Mouse (Mus musculus) CH12.LX (cell line): ENCODE data around the gene Fbxw11. TPM values are rescaled to one million over a fixed set of nuclear protein-coding genes. Genes with fewer than 3 reads are reported as not detected.

Source experiments
- DNase-seq: peaks from one replicate; pipeline ENCODE4 v3.0.0-alpha.2; 2013; ENCODE audit errors: extremely low read depth
- H3K27ac ChIP-seq: 2 replicates; pipeline ENCODE4 v1.5.1; 2012; ENCODE audit warnings: low read depth, mild to moderate bottlenecking, control low read depth, moderate library complexity; ENCODE audit not compliant: insufficient read depth
- H3K27me3 ChIP-seq: replicated peaks from 2 replicates; pipeline ENCODE3; 2012; ENCODE audit warnings: inconsistent platforms
- H3K36me3 ChIP-seq, 2 experiments: replicated peaks in 1 of 2; 2 replicates each; pipeline versions ENCODE3 to v1.6.1; 2012; ENCODE audit warnings: inconsistent platforms in 1 of 2, low read length in 1 of 2, mild to moderate bottlenecking in 1 of 2, mixed read lengths in 1 of 2, moderate library complexity in 1 of 2; ENCODE audit not compliant: control insufficient read depth in 1 of 2, insufficient read depth in 1 of 2
- H3K4me1 ChIP-seq, 2 experiments: 2 replicates each; pipeline ENCODE4 v1.6.1; 2012; ENCODE audit warnings: inconsistent platforms in 1 of 2, moderate library complexity in 1 of 2; ENCODE audit not compliant: insufficient read depth in 2 of 2, control insufficient read depth in 1 of 2
- H3K4me2 ChIP-seq: 2 replicates; pipeline ENCODE4 v1.6.1; 2012; ENCODE audit warnings: low read depth, mild to moderate bottlenecking, control low read depth; ENCODE audit not compliant: poor library complexity, insufficient read depth, severe bottlenecking
- H3K4me3 ChIP-seq, 3 experiments: fragments of 150-350 bp in 1 of 3; sonication (generic) in 1 of 3; replicated peaks in 1 of 3; 2 replicates each; pipeline versions ENCODE3 to v1.5.1; 2011 to 2012; ENCODE audit warnings: low read depth in 2 of 3, low read length in 2 of 3, mild to moderate bottlenecking in 2 of 3, moderate library complexity in 2 of 3, control low read depth in 1 of 3, improper control_type of control experiment in 1 of 3, inconsistent platforms in 1 of 3, mixed read lengths in 1 of 3; ENCODE audit not compliant: poor library complexity in 1 of 3
- H3K79me2 ChIP-seq: replicated peaks from 2 replicates; pipeline ENCODE4 v1.6.1; 2012; ENCODE audit warnings: mild to moderate bottlenecking, moderate library complexity; ENCODE audit not compliant: control insufficient read depth, poor library complexity, insufficient read depth, severe bottlenecking; ENCODE audit errors: extremely low read depth
- H3K9ac ChIP-seq: 2 replicates; pipeline ENCODE4 v1.6.1; 2012; ENCODE audit warnings: low read depth, mild to moderate bottlenecking, control low read depth, moderate library complexity; ENCODE audit not compliant: insufficient read depth
- H3K9me3 ChIP-seq: replicated peaks from 2 replicates; pipeline ENCODE3; 2012; ENCODE audit warnings: low read length, inconsistent platforms, mixed read lengths
- BHLHE40 ChIP-seq: IDR thresholded peaks from 2 replicates; pipeline ENCODE4 v1.6.1; 2011; ENCODE audit warnings: mild to moderate bottlenecking, low read depth, low read length, improper control_type of control experiment
- CHD1 ChIP-seq: IDR thresholded peaks from 2 replicates; pipeline ENCODE4 v1.6.1; 2012; ENCODE audit warnings: low read depth, low read length, improper control_type of control experiment, inconsistent platforms
- CHD2 ChIP-seq: IDR thresholded peaks from 2 replicates; pipeline ENCODE4 v1.6.1; 2011; ENCODE audit warnings: low read length, improper control_type of control experiment
- CTCF ChIP-seq, 2 experiments: IDR thresholded peaks in 1 of 2; conservative IDR thresholded peaks in 1 of 2; 2 replicates each; pipeline ENCODE4 v1.5.1; 2011 to 2012; ENCODE audit warnings: low read depth in 2 of 2, low read length in 2 of 2, improper control_type of control experiment in 1 of 2, inconsistent platforms in 1 of 2, mild to moderate bottlenecking in 1 of 2, moderate library complexity in 1 of 2
- E2F4 ChIP-seq: IDR thresholded peaks from 2 replicates; pipeline ENCODE4 v1.6.1; 2011; ENCODE audit warnings: low read depth, low read length, improper control_type of control experiment; ENCODE audit not compliant: insufficient replicate concordance
- ELF1 ChIP-seq: IDR thresholded peaks from 2 replicates; pipeline ENCODE4 v1.6.1; 2014; ENCODE audit warnings: low read depth, mild to moderate bottlenecking, inconsistent platforms, low read length, improper control_type of control experiment
- ETS1 ChIP-seq: conservative IDR thresholded peaks from 2 replicates; pipeline ENCODE4 v1.6.1; 2012; ENCODE audit warnings: low read depth, mild to moderate bottlenecking, inconsistent platforms, low read length, improper control_type of control experiment, moderate library complexity
- GABPA ChIP-seq: IDR thresholded peaks from 2 replicates; pipeline ENCODE4 v1.6.1; 2012; ENCODE audit warnings: low read depth, low read length, improper control_type of control experiment, inconsistent platforms; ENCODE audit not compliant: insufficient replicate concordance
- HCFC1 ChIP-seq: IDR thresholded peaks from 2 replicates; pipeline ENCODE4 v1.6.1; 2012; ENCODE audit warnings: low read depth, mild to moderate bottlenecking, inconsistent platforms, low read length, improper control_type of control experiment
- IRF4 ChIP-seq: IDR thresholded peaks from 2 replicates; pipeline ENCODE4 v1.6.1; 2014; ENCODE audit warnings: low read depth, mild to moderate bottlenecking, inconsistent platforms, low read length, improper control_type of control experiment
- JUN ChIP-seq: IDR thresholded peaks from 2 replicates; pipeline ENCODE4 v1.6.1; 2011; ENCODE audit warnings: low read depth, mild to moderate bottlenecking, low read length, improper control_type of control experiment, moderate library complexity; ENCODE audit not compliant: insufficient read depth
- JUND ChIP-seq: conservative IDR thresholded peaks from 2 replicates; pipeline ENCODE4 v1.6.1; 2011; ENCODE audit warnings: low read depth, low read length, improper control_type of control experiment
- MAFK ChIP-seq: IDR thresholded peaks from 2 replicates; pipeline ENCODE4 v1.6.1; 2011; ENCODE audit warnings: low read length, improper control_type of control experiment; ENCODE audit not compliant: insufficient replicate concordance
- MAX ChIP-seq: IDR thresholded peaks from 2 replicates; pipeline ENCODE4 v1.6.1; 2011; ENCODE audit warnings: low read length, improper control_type of control experiment
- MAZ ChIP-seq: IDR thresholded peaks from 2 replicates; pipeline ENCODE4 v1.6.1; 2012; ENCODE audit warnings: low read depth, mild to moderate bottlenecking, inconsistent platforms, low read length, improper control_type of control experiment, moderate library complexity
- MEF2A ChIP-seq: IDR thresholded peaks from 2 replicates; pipeline ENCODE4 v1.6.1; 2014; ENCODE audit warnings: low read depth, mild to moderate bottlenecking, inconsistent platforms, low read length, improper control_type of control experiment, borderline replicate concordance
- MXI1 ChIP-seq: IDR thresholded peaks from 2 replicates; pipeline ENCODE4 v1.6.1; 2011; ENCODE audit warnings: mild to moderate bottlenecking, low read depth, low read length, improper control_type of control experiment
- NRF1 ChIP-seq: IDR thresholded peaks from 2 replicates; pipeline ENCODE4 v1.6.1; 2014; ENCODE audit warnings: low read depth, mild to moderate bottlenecking, inconsistent platforms, low read length, improper control_type of control experiment, moderate library complexity
- PAX5 ChIP-seq: IDR thresholded peaks from 2 replicates; pipeline ENCODE4 v1.6.1; 2012; ENCODE audit warnings: low read length, inconsistent platforms, mixed read lengths
- POLR2A ChIP-seq: IDR thresholded peaks from 2 replicates; pipeline ENCODE4 v1.6.1; 2011; ENCODE audit warnings: low read depth, mild to moderate bottlenecking, improper control_type of control experiment, low read length
- POLR2AphosphoS2 ChIP-seq: IDR thresholded peaks from 2 replicates; pipeline ENCODE4 v1.6.1; 2011; ENCODE audit warnings: low read depth, low read length, improper control_type of control experiment
- RAD21 ChIP-seq: IDR thresholded peaks from 2 replicates; pipeline ENCODE4 v1.6.1; 2011; ENCODE audit warnings: low read depth, mild to moderate bottlenecking, low read length, improper control_type of control experiment, moderate library complexity
- RCOR1 ChIP-seq: conservative IDR thresholded peaks from 2 replicates; pipeline ENCODE4 v1.6.1; 2012; ENCODE audit warnings: low read depth, mild to moderate bottlenecking, inconsistent platforms, low read length, improper control_type of control experiment
- SIN3A ChIP-seq: IDR thresholded peaks from 2 replicates; pipeline ENCODE4 v1.6.1; 2012; ENCODE audit warnings: low read length, improper control_type of control experiment, inconsistent platforms
- SMC3 ChIP-seq: IDR thresholded peaks from 2 replicates; pipeline ENCODE4 v1.6.1; 2011; ENCODE audit warnings: low read depth, low read length, improper control_type of control experiment
- TBP ChIP-seq: conservative IDR thresholded peaks from 2 replicates; pipeline ENCODE4 v1.6.1; 2011; ENCODE audit warnings: low read depth, low read length, improper control_type of control experiment
- UBTF ChIP-seq: IDR thresholded peaks from 2 replicates; pipeline ENCODE4 v1.6.1; 2012; ENCODE audit warnings: low read depth, mild to moderate bottlenecking, inconsistent platforms, low read length, improper control_type of control experiment, moderate library complexity
- USF2 ChIP-seq: conservative IDR thresholded peaks from 2 replicates; pipeline ENCODE4 v1.6.1; 2011; ENCODE audit warnings: low read depth, low read length, improper control_type of control experiment
- ZC3H11A ChIP-seq: IDR thresholded peaks from 2 replicates; pipeline ENCODE4 v1.6.1; 2012; ENCODE audit warnings: low read depth, mild to moderate bottlenecking, inconsistent platforms, low read length, improper control_type of control experiment
- ZMIZ1 ChIP-seq: IDR thresholded peaks from 2 replicates; pipeline ENCODE4 v1.6.1; 2012; ENCODE audit warnings: low read depth, mild to moderate bottlenecking, inconsistent platforms, low read length, improper control_type of control experiment
- ZNF384 ChIP-seq: IDR thresholded peaks from 2 replicates; pipeline ENCODE4 v1.6.1; 2012; ENCODE audit warnings: low read depth, low read length, improper control_type of control experiment, inconsistent platforms
- dilution Hi-C: fragments of 300-500 bp; cut with MboI; formaldehyde crosslinking; loops from 2 replicates; pipeline ENCODE4 v1.14.3; 2020; ENCODE audit warnings: low sequenced_read_pairs; ENCODE audit not compliant: extremely low pct_unique_long_range_greater_than_20kb, extremely low pct_ligation_motif_present
- in situ Hi-C: fragments of 300-500 bp; cut with MboI; formaldehyde crosslinking; loops from 3 replicates; pipeline ENCODE4 v1.14.3; 2019; ENCODE audit warnings: low sequenced_read_pairs, low pct_ligation_motif_present, low pct_unique_long_range_greater_than_20kb, mixed read lengths
- polyA plus RNA-seq: library from polyadenylated mRNA; unstranded; fragments of >175 nt; gene quantifications from 2 replicates; pipeline ENCODE4 v1.2.1, GENCODE M21; 2012; ENCODE audit warnings: low read depth; ENCODE audit not compliant: insufficient read length
- total RNA-seq, 2 experiments: library from RNA; depleted of rRNA; stranded (reverse); fragments of 300-350 nt in 1 of 2; fragments of >200 nt in 1 of 2; gene quantifications; 2 replicates each; pipeline ENCODE4 v1.2.3; 2012 to 2014

The Fbxw11 gene
- total and polyA plus RNA-seq, 3 experiments: 54.5 to 85.0 (median 58.5) TPM

DNA sequence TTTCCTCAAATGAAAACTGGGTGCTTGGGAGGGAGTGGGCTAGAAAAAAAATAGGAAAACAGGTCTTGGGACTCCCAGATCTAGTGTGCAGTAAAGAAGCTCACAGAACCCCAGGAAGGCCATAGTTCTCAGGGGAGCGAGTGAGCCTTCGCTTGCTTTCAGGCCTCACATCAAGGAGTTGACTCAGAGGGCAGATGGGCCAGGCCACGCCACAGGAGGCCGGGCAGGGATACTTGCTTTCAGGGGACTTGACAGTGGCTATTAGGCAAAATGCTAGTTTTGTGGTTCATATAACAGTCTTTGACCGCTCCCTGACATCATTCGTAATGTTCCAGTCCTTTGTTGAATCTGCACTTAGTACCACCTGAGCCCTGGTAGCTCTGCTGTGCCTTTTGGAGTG is 18.6 kb upstream of the Fbxw11 start:
- H3K36me3 ChIP-seq: peaks cover 19 to 64% of the 10 kb centered on the region in 2 experiments
- H3K27ac ChIP-seq: no peak overlapping the region
- in situ Hi-C loops: loop anchor here (5.0 to 25.0 kb wide), 2 partner anchors 83 to 513 kb away; partner anchors contain the start of gene Fgf18
- H3K9ac ChIP-seq: no peak overlapping the region
- no peaks in the 10 kb centered on the region for H3K79me2 ChIP-seq
- no peak overlapping the region for H3K4me3 ChIP-seq
- TF ChIP-seq E2F4 (no peak), ELF1 (no peak), ZMIZ1 (no peak), HCFC1 (no peak), UBTF (no peak), CHD1 (no peak)
- dilution Hi-C loops: no loop called here
- no peak for DNase-seq
- H3K9me3 ChIP-seq: no peaks in the 10 kb centered on the region
- H3K27me3 ChIP-seq: no peaks in the 10 kb centered on the region
- H3K4me1 ChIP-seq: peaks cover 7 to 23% of the 10 kb centered on the region in 2 experiments
- H3K4me2 ChIP-seq: no peak overlapping the region

- H3K4me2 ChIP-seq: no peak overlapping the region
- H3K9me3 ChIP-seq: peaks cover 3% of the 10 kb centered on the region
- peak; percentile 64 for DNase-seq
- peaks cover 0 to 9% of the 10 kb centered on the region in 2 experiments; a peak in 2 of 4 replicates for H3K4me1 ChIP-seq
- no peak overlapping the region for H3K9ac ChIP-seq
- H3K79me2 ChIP-seq: no peaks in the 10 kb centered on the region
- in situ Hi-C loops: no loop called here
- H3K36me3 ChIP-seq: peaks cover 19 to 51% of the 10 kb centered on the region in 2 experiments
- H3K27ac ChIP-seq: no peak overlapping the region
- dilution Hi-C loops: no loop called here
- no peak overlapping the region for H3K4me3 ChIP-seq
- no peak for TF ChIP-seq POLR2AphosphoS2
- TF ChIP-seq MXI1: no peak
- TF ChIP-seq NRF1: no peak
- no peak for TF ChIP-seq CHD2
- no peak for TF ChIP-seq MEF2A
- TF ChIP-seq ZNF384: no peak
- peak; percentile 47 to 96; a peak in 3 of 4 replicates for TF ChIP-seq CTCF (conservative IDR thresholded peaks at IDR 0.05 in 1 of 2, IDR thresholded peaks at IDR 0.05 in 1 of 2; ENCODE audit: low read depth in 2 of 2, low read length in 2 of 2)
- no peak for TF ChIP-seq POLR2A
- no peak for TF ChIP-seq MAZ
- TF ChIP-seq ZC3H11A: no peak; the same call in 1 of the 2 replicates
- no peak for TF ChIP-seq IRF4
- TF ChIP-seq MAX: no peak
- no peak for TF ChIP-seq PAX5
- TF ChIP-seq RCOR1: no peak
- TF ChIP-seq TBP: no peak
- no peak for TF ChIP-seq ELF1
- peak; percentile 91 for TF ChIP-seq RAD21
- no peak for TF ChIP-seq MAFK
- no peak for TF ChIP-seq JUN
- peak; percentile 95 for TF ChIP-seq SMC3
- no peak for TF ChIP-seq USF2
- peak; percentile 53 for TF ChIP-seq BHLHE40
- no peak for TF ChIP-seq GABPA
- no peak for TF ChIP-seq SIN3A
- no peak for TF ChIP-seq CHD1
- no peak for TF ChIP-seq ETS1
- TF ChIP-seq HCFC1: no peak
- TF ChIP-seq JUND: no peak
- TF ChIP-seq UBTF: no peak
- H3K27me3 ChIP-seq: no peaks in the 10 kb centered on the region
Observed at GRCm38 (mm10) chr11:32625677-32626076, 16.8 kb upstream of the Fbxw11 start.
